Mouse (Mus musculus): Measurements from ENCODE around the gene Prl2a1.
"Not testable (repeated sequence)": the region's sequence is repeated elsewhere in the genome, so short reads cannot be mapped to it uniquely, and the experiment has no call there.

Prl2a1 gene

DNA sequence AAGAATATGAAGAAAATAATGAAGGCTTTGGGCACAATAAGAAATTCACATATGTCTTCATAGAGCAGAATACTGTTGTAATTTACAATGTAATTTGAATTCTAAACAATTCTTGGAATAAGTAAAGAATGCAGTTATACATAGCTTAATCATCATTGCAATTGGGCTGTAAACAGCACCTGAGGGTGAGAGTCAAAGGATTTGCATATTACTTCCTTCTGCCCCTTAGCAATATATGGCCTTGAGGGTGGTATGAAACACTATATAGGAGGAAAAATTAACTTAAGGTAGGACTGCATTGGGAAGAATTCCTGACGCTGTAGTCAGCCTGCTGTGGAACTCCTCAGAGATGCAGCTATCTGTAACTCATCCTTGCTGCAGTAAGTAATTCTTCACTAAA is at the start of gene Prl2a1:
Gene Prl2a1 (plus strand): TSS at position 301 of the 400 bp plus-strand sequence.
- DNase-seq = no peak

DNA sequence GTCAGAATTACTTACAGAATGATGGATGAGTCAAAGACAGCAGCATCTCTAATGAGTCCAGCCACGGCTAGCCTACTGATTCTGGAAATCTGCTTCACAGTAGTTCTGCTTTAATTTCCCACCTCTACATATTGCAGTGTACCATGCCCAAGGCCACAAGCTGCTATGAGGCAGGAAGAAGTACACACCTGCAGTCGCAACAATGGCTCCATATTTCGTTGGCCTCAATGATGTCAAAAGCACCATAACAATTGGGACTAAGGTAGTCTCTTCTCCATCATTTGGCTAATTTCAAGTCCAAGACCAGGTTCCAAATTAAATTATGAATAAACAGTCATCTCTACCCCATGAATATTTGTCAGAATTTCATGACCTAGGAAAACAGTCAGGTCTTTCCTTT is 20.8 kb upstream of the Prl2a1 start, which contains the start of gene Prl7c1:
Gene Prl7c1 (minus strand): TSS at position 101 of the 400 bp plus-strand sequence.
- not testable (repeated sequence) for DNase-seq

DNA sequence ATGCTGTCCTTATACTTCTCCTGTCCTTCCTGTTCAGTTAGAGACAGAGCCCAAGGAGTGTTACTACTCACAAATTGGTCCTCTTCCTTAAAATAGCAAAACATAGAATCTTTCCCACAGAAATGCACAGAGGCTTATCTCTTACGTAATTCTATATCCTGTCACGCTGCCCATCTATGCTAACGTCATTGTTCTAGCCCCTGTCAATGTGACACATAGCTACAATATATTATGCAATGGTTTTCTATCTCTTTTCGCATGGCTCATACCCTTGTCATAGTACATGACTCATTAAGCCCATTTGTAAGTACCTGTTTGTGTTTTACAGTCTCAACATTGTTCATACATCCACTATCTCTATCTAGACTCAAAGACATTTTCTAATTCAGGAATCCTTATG is 2.2 kb upstream of the Prl2a1 start:
- DNase-seq = no peak

DNA sequence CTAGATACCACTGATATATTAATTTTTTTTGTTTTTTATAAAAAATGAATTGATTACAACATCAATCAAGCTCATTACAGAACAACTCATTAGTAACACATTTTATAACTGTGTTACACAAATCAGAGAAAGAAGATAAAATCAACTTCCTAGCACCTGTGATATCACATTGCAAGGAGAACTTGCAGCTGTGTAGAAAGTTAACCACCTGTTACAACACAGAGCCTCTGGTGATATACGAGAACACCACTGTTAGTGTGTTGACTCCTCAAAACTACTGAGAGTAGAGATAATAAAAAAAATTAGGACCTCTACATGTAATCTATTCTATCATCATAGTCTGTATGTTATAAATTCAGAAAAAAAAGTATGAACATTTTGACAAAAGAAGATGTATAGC is 1.3 kb downstream of the Prl2a1 start:
- no peak for DNase-seq

DNA sequence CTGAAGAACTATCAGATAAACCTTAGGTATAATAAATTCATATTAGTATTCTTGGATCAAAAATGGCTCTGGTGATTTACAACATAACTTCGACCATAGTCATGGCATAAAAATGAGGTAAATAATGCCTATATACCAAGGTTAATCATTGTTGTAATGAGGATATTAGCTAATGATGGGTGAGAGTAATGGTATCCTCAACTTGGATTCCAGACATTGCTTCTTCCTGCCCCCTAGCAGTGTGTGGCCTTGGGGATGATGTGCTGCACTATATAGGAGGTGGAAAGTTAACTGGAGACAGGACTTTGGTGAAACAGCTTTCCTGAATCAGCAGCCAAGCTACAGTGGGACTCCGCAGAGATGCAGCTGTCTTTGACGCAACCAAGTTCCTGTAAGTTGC is 47.6 kb downstream of the Prl2a1 start, which contains the start of gene Prl2c1:
Gene Prl2c1 (plus strand): TSS at position 301 of the 400 bp plus-strand sequence.
- DNase-seq = no peak

Data from cerebellum, adult 11-12 months (tissue).